Mouse (Mus musculus) erythroid progenitor cell, adult 5-6 weeks (primary cell): ENCODE results near the gene Fbn1. TPM values are rescaled to one million over a fixed set of nuclear protein-coding genes. Genes with fewer than 3 reads are reported as not detected.

ENCODE experiments used
- ATAC-seq: replicated peaks from 2 replicates; pipeline ENCODE4 v1.8.0; 2016; ENCODE audit warnings: moderate number of reproducible peaks, mild to moderate bottlenecking, moderate TSS enrichment, inconsistent platforms; ENCODE audit not compliant: poor library complexity, low FRiP score, severe bottlenecking
- total RNA-seq, 2 experiments: library from RNA; stranded (forward) in 1 of 2; stranded (reverse) in 1 of 2; fragments of 150-400 nt in 1 of 2; fragments of 186-747, 209-891 nt in 1 of 2; gene quantifications; 2 replicates each; pipeline versions ENCODE4 v1.2.3 to v1.2.4; 2015 to 2017; ENCODE audit warnings: low replicate concordance in 2 of 2

Gene Fbn1
- total RNA-seq, 2 experiments from 2014 or later, result under 0.01 to 0.83 TPM

- no peak for ATAC-seq
Measured at GRCm38 (mm10) chr2:125470553-125471295, 37.1 kb downstream of the Fbn1 start.

GRCm38 (mm10) chr2:125464036-125464435 is 43.8 kb downstream of the Fbn1 start:
- ATAC-seq, result no peak

- no peak for ATAC-seq
Measured at GRCm38 (mm10) chr2:125459087-125459486, 48.7 kb downstream of the Fbn1 start.

- ATAC-seq, result no peak
Measured at GRCm38 (mm10) chr2:125456059-125456789, 51.6 kb downstream of the Fbn1 start.

- ATAC-seq, result no peak
Measured at GRCm38 (mm10) chr2:125454781-125455180, 53.0 kb downstream of the Fbn1 start.

GRCm38 (mm10) chr2:125452369-125453097 is 55.3 kb downstream of the Fbn1 start:
- no peak for ATAC-seq

GRCm38 (mm10) chr2:125449361-125449760 is 58.4 kb downstream of the Fbn1 start:
- ATAC-seq, result no peak

- ATAC-seq, result no peak
Measured at GRCm38 (mm10) chr2:125448881-125449280, 58.9 kb downstream of the Fbn1 start.

- no peak for ATAC-seq
Measured at GRCm38 (mm10) chr2:125447274-125447898, 60.4 kb downstream of the Fbn1 start.

GRCm38 (mm10) chr2:125438381-125438780 is 69.4 kb downstream of the Fbn1 start:
- ATAC-seq, result no peak

- ATAC-seq, result no peak
Measured at GRCm38 (mm10) chr2:125436240-125436639, 71.6 kb downstream of the Fbn1 start.

GRCm38 (mm10) chr2:125433524-125433923 is 74.3 kb downstream of the Fbn1 start:
- ATAC-seq, result no peak

GRCm38 (mm10) chr2:125431491-125431890 is 76.3 kb downstream of the Fbn1 start:
- ATAC-seq, result no peak

- ATAC-seq, result no peak
Measured at GRCm38 (mm10) chr2:125428811-125429438, 78.9 kb downstream of the Fbn1 start.

- no peak for ATAC-seq
Measured at GRCm38 (mm10) chr2:125420604-125421003, 87.2 kb downstream of the Fbn1 start.

- no peak for ATAC-seq
Measured at GRCm38 (mm10) chr2:125419681-125420080, 88.1 kb downstream of the Fbn1 start.

- ATAC-seq, result no peak
Measured at GRCm38 (mm10) chr2:125418546-125418945, 89.2 kb downstream of the Fbn1 start.

GRCm38 (mm10) chr2:125416541-125417245 is 91.1 kb downstream of the Fbn1 start:
- ATAC-seq, result no peak

- ATAC-seq, result no peak
Measured at GRCm38 (mm10) chr2:125412351-125412750, 95.4 kb downstream of the Fbn1 start.
